Mouse (Mus musculus) testis, adult 2 months (tissue): Measurements from ENCODE around the gene A830031A19Rik. TPM values are rescaled to one million over a fixed set of nuclear protein-coding genes. Genes with fewer than 3 reads are reported as not detected.
A peak's percentile ranks its signal among the peaks of the same experiment; 100 is the strongest.

Experiments used
- H3K27ac ChIP-seq: fragments of 200-500 bp; 2 replicates; pipeline ENCODE4 v1.5.1; 2012; ENCODE audit warnings: low read depth, low read length; ENCODE audit not compliant: control insufficient read depth, insufficient read depth
- H3K27me3 ChIP-seq: fragments of 200-500 bp; 2 replicates; pipeline ENCODE4 v1.6.1; 2012; ENCODE audit warnings: mild to moderate bottlenecking, low read length, moderate library complexity; ENCODE audit not compliant: control insufficient read depth, insufficient read depth
- H3K36me3 ChIP-seq: fragments of 200-500 bp; 2 replicates; pipeline ENCODE4 v1.6.1; 2012; ENCODE audit warnings: mild to moderate bottlenecking, low read length; ENCODE audit not compliant: control insufficient read depth, insufficient read depth
- H3K4me1 ChIP-seq: fragments of 200-500 bp; 2 replicates; pipeline ENCODE4 v1.6.1; 2012; ENCODE audit warnings: low read length; ENCODE audit not compliant: control insufficient read depth, insufficient read depth
- H3K4me3 ChIP-seq: fragments of 200-500 bp; 2 replicates; pipeline ENCODE4 v1.5.1; 2012; ENCODE audit warnings: low read depth, mild to moderate bottlenecking, low read length, moderate library complexity, mixed read lengths; ENCODE audit not compliant: control insufficient read depth
- CTCF ChIP-seq: fragments of 200-500 bp; IDR thresholded peaks from 2 replicates; pipeline ENCODE4 v1.5.1; 2012; ENCODE audit warnings: low read depth, mild to moderate bottlenecking, inconsistent platforms, low read length, moderate library complexity; ENCODE audit not compliant: control insufficient read depth, insufficient read depth, insufficient replicate concordance
- POLR2A ChIP-seq: fragments of 200-500 bp; IDR thresholded peaks from 2 replicates; pipeline ENCODE4 v1.6.1; 2012; ENCODE audit warnings: low read depth, mild to moderate bottlenecking, inconsistent platforms, low read length, moderate library complexity; ENCODE audit not compliant: control insufficient read depth
- polyA plus RNA-seq: library from polyadenylated mRNA; depleted of rRNA; stranded (reverse); fragments of >200 nt; gene quantifications from 2 replicates; pipeline ENCODE4 v1.2.3, GENCODE M21; 2012

Gene A830031A19Rik
- polyA plus RNA-seq, 1 experiment, result not detected

DNA sequence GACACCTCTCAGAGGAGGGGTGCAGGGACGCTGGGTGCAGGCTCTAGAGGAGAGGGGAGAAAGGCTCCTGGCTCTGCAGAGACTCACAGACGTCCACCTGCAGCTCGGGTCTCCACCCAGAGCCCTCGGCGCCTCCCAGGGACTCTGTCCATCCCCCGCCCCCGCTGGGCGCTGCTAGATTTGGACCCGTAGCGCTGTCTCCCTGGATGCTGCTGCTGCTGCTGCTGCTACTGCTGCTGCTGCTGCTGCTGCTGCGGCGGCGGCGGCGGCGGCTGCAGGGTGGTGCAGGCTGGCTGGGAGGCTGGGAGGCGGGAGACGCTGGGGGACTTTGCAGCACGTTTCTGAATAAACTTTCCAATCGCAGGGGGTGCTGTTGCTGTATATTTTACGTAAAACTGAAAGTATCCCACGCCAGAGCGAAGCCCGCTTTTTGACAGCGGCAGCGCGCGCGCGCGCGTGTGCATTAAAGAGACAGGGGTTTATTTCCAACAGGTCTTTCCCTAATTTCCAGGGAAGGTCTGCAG lies 1.3 kb upstream of the A830031A19Rik start:
- H3K27ac ChIP-seq, result no peak overlapping the region
- peaks cover 18% of the 10 kb centered on the region for H3K27me3 ChIP-seq
- H3K4me1 ChIP-seq, result peaks cover 37% of the 10 kb centered on the region
- no peaks in the 10 kb centered on the region for H3K36me3 ChIP-seq
- TF ChIP-seq POLR2A (no peak), CTCF (no peak)
- peak overlapping the region; percentile 73 for H3K4me3 ChIP-seq

GRCm38 (mm10) chr11:24075486-24076126 lies 752 bp upstream of the A830031A19Rik start:
- TF ChIP-seq CTCF, result no peak
- TF ChIP-seq POLR2A, result no peak
- H3K4me3 ChIP-seq, result peak overlapping the region; percentile 73
- H3K27ac ChIP-seq, result no peak overlapping the region
- H3K27me3 ChIP-seq, result peaks cover 18% of the 10 kb centered on the region
- peaks cover 34% of the 10 kb centered on the region for H3K4me1 ChIP-seq
- H3K36me3 ChIP-seq, result no peaks in the 10 kb centered on the region

GRCm38 (mm10) chr11:24074021-24074591 lies 748 bp downstream of the A830031A19Rik start:
- Histone ChIP-seq H3K4me1 (peaks cover 24% of the 10 kb centered on the region), H3K27ac (no peak overlapping the region), H3K27me3 (peaks cover 18% of the 10 kb centered on the region), H3K4me3 (no peak overlapping the region), H3K36me3 (no peaks in the 10 kb centered on the region)
- no peak for TF ChIP-seq CTCF
- no peak for TF ChIP-seq POLR2A

- H3K4me1 ChIP-seq, result peaks cover 5% of the 10 kb centered on the region
- TF ChIP-seq CTCF (no peak), POLR2A (no peak)
Measured at GRCm38 (mm10) chr11:24065313-24065712, 9.5 kb downstream of the A830031A19Rik start.

DNA sequence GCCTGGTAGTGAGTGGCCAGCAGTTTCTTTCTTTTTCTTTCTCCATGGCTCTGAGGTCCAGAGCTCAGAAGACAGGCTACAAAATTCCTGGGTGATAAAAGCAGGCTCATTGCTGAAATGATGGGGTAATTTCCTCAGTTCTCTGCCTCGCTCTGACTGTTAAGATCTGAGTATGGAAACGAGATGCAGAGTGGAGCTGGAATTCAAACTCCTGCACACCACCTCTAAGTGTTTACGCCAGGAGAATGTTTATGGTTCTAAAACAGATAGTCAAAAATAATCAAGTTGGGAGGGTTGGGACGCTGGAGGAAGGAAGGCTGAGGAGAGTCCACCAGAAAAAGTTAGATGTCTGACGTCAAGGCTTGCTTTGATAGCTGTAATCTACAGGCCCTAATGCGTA lies 10.6 kb downstream of the A830031A19Rik start:
- H3K27me3 ChIP-seq, result no peaks in the 10 kb centered on the region; the same call in 1 of the 2 replicates

More at GRCm38 (mm10) chr11:24065313-24065712, 9.5 kb downstream of the A830031A19Rik start:
- H3K27me3 ChIP-seq, result no peaks in the 10 kb centered on the region; the same call in 1 of the 2 replicates
- H3K27ac ChIP-seq, result no peak overlapping the region
- no peaks in the 10 kb centered on the region for H3K36me3 ChIP-seq
- H3K4me3 ChIP-seq, result no peak overlapping the region

DNA sequence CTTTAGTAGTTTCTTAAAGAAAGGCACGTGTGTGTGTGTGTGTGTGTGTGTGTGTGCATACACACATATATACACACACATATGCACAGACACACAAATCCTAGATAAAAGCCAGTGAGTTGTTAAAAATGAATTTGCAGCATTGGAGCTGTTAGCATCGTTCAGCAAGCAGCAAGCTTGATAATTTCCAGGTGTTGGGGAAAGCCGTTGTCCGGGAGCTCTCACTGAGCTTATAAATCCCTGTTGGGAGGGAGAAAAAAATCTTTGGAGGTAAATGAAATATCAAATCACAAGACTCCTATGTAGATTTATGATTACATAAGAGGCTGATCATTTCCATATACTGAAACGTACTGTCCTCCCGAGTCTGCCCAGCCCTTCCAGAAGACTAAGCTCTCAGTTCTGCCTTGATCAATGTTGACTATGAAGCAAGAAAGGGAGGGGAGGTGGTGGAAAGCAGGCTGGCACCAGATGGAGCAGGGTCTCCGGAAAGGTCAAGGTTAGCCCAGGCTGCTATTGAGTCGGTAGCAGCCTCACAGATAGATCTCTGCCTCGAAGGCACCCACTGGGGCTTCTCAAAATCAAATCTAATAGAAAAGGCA lies 12.3 kb downstream of the A830031A19Rik start:
- H3K36me3 ChIP-seq, result no peaks in the 10 kb centered on the region

More for the DNA sequence above, 10.6 kb downstream of the A830031A19Rik start:
- no peak for TF ChIP-seq POLR2A
- no peak for TF ChIP-seq CTCF
- H3K36me3 ChIP-seq, result no peaks in the 10 kb centered on the region
- H3K4me1 ChIP-seq, result peaks cover 5% of the 10 kb centered on the region
- H3K27ac ChIP-seq, result no peak overlapping the region
- H3K4me3 ChIP-seq, result no peak overlapping the region

GRCm38 (mm10) chr11:24061819-24062218 lies 13.0 kb downstream of the A830031A19Rik start:
- no peak for TF ChIP-seq CTCF
- TF ChIP-seq POLR2A, result no peak
- H3K4me1 ChIP-seq, result peaks cover 5% of the 10 kb centered on the region
- H3K27me3 ChIP-seq, result no peaks in the 10 kb centered on the region; the same call in 1 of the 2 replicates
- no peak overlapping the region for H3K27ac ChIP-seq
- no peak overlapping the region for H3K4me3 ChIP-seq
- H3K36me3 ChIP-seq, result no peaks in the 10 kb centered on the region

More for the DNA sequence above, 12.3 kb downstream of the A830031A19Rik start:
- H3K27ac ChIP-seq, result no peak overlapping the region
- H3K4me3 ChIP-seq, result no peak overlapping the region
- no peaks in the 10 kb centered on the region; the same call in 1 of the 2 replicates for H3K27me3 ChIP-seq
- TF ChIP-seq CTCF (no peak), POLR2A (no peak)
- peaks cover 5% of the 10 kb centered on the region for H3K4me1 ChIP-seq
